Mouse (Mus musculus): ENCODE measurements at regions not wholly inside any gene's neighbourhood (a gene's known extent, or its start where the extent isn't known, plus 50 kb on each side); places are given as distances from the start of the nearest gene placed in this dataset.

- no peak for DNase-seq
Measured at GRCm38 (mm10) chr13:71338700-71339099, 497.1 kb upstream of the Adamts16 start.

- no peak for DNase-seq
Measured at GRCm38 (mm10) chr13:71334925-71335324, 493.3 kb upstream of the Adamts16 start.

- no peak for DNase-seq
Measured at GRCm38 (mm10) chr13:71333146-71333545, 491.5 kb upstream of the Adamts16 start.

GRCm38 (mm10) chr13:71330321-71330720, 488.7 kb upstream of the Adamts16 start:
- DNase-seq: no peak

GRCm38 (mm10) chr13:71327802-71328753, 486.5 kb upstream of the Adamts16 start:
- DNase-seq: no peak

GRCm38 (mm10) chr13:71320489-71320888, 478.9 kb upstream of the Adamts16 start:
- DNase-seq: no peak

GRCm38 (mm10) chr13:71303956-71304355, 462.3 kb upstream of the Adamts16 start:
- DNase-seq: no peak

GRCm38 (mm10) chr13:71275991-71276390, 434.4 kb upstream of the Adamts16 start:
- DNase-seq: no peak

GRCm38 (mm10) chr13:71274139-71274538, 432.5 kb upstream of the Adamts16 start:
- DNase-seq: no peak

- DNase-seq: no peak
Measured at GRCm38 (mm10) chr13:71273485-71273884, 431.9 kb upstream of the Adamts16 start.

- no peak for DNase-seq
Measured at GRCm38 (mm10) chr13:71273067-71273466, 431.5 kb upstream of the Adamts16 start.

GRCm38 (mm10) chr13:71272431-71272830, 430.8 kb upstream of the Adamts16 start:
- DNase-seq: no peak

GRCm38 (mm10) chr13:71271727-71272418, 430.3 kb upstream of the Adamts16 start:
- no peak for DNase-seq

- DNase-seq: no peak
Measured at GRCm38 (mm10) chr13:71270370-71270769, 428.8 kb upstream of the Adamts16 start.

GRCm38 (mm10) chr13:71269496-71269895, 427.9 kb upstream of the Adamts16 start:
- no peak for DNase-seq

- DNase-seq: no peak
Measured at GRCm38 (mm10) chr13:71263315-71263878, 421.8 kb upstream of the Adamts16 start.

- no peak for DNase-seq
Measured at GRCm38 (mm10) chr13:71262575-71263295, 421.1 kb upstream of the Adamts16 start.

- DNase-seq: no peak
Measured at GRCm38 (mm10) chr13:71254016-71254415, 412.4 kb upstream of the Adamts16 start.

- DNase-seq: no peak
Measured at GRCm38 (mm10) chr13:71248261-71249031, 406.8 kb upstream of the Adamts16 start.

- DNase-seq: no peak
Measured at GRCm38 (mm10) chr13:71247241-71247640, 405.6 kb upstream of the Adamts16 start.

- DNase-seq: no peak
Measured at GRCm38 (mm10) chr13:71245326-71245725, 403.7 kb upstream of the Adamts16 start.

GRCm38 (mm10) chr13:71239782-71240181, 398.2 kb upstream of the Adamts16 start:
- no peak for DNase-seq
